19 mouse cellular contexts compared by ENCODE assay signal in genomic region chr12:109496397-109496796, GRCm38 (mm10). TPM values are rescaled to one million over a fixed set of nuclear protein-coding genes. Genes with fewer than 3 reads are reported as not detected.
"Had no signal": no experiment of that assay in that cellular context is flagged by ENCODE, and none has a peak within 500 bp of the region (broad histone marks: within the 10 kb centered on the region; RNA-seq: fewer than 3 reads in every experiment).

No protein-coding gene starts in this region.

- H3K9ac ChIP-seq: limb, embryonic 12.5 days; liver, embryonic 15.5 days; lung, embryonic 14.5 days; midbrain, embryonic 15.5 days; neural tube, embryonic 12.5 days; stomach, embryonic 15.5 days had no signal

- H3K4me1 ChIP-seq: midbrain, embryonic 15.5 days; neural tube, embryonic 12.5 days had no signal

- H3K27me3 ChIP-seq: limb, embryonic 12.5 days; liver, embryonic 15.5 days; midbrain, embryonic 15.5 days; neural tube, embryonic 12.5 days; stomach, embryonic 15.5 days had no signal

- H3K36me3 ChIP-seq: limb, embryonic 12.5 days; liver, embryonic 15.5 days; midbrain, embryonic 15.5 days; neural tube, embryonic 12.5 days; stomach, embryonic 15.5 days had no signal

- H3K4me2 ChIP-seq: limb, embryonic 12.5 days; liver, embryonic 15.5 days; lung, embryonic 14.5 days; midbrain, embryonic 11.5 days; midbrain, embryonic 15.5 days; neural tube, embryonic 12.5 days; stomach, embryonic 15.5 days had no signal

- H3K4me3 ChIP-seq: limb, embryonic 12.5 days; liver, embryonic 15.5 days; megakaryocyte, embryonic 14.5 days; midbrain, embryonic 15.5 days; neural tube, embryonic 12.5 days; stomach, embryonic 15.5 days had no signal

- ATAC-seq: intestine, embryonic 16.5 days; midbrain, embryonic 15.5 days had no signal

- DNase-seq: layer of hippocampus, adult 9-11 months; layer of hippocampus, postnatal 36 days; lung, embryonic 14.5 days; lung, postnatal 14 days; right cerebral cortex, postnatal 14 days; thymus, adult 2 months; thymus, postnatal 36 days had no signal

- H3K9me3 ChIP-seq: limb, embryonic 12.5 days; liver, embryonic 15.5 days; megakaryocyte, embryonic 14.5 days; midbrain, embryonic 15.5 days; neural tube, embryonic 12.5 days; stomach, embryonic 15.5 days had no signal

- H3K27ac ChIP-seq: limb, embryonic 12.5 days; liver, embryonic 15.5 days; macrophage; midbrain, embryonic 15.5 days; neural tube, embryonic 12.5 days; stomach, embryonic 15.5 days had no signal

RNA-seq across cellular contexts. Expression of gene Dlk1, which starts 43.8 kb away (rescaled TPM):
- total RNA-seq: liver, adult 2 months; monocyte, adult 5-6 weeks; neutrophil, adult 5-6 weeks had no signal
- polyA plus RNA-seq: macrophage had no signal
